Mouse (Mus musculus): ENCODE measurements around the gene Glt6d1.

DNA sequence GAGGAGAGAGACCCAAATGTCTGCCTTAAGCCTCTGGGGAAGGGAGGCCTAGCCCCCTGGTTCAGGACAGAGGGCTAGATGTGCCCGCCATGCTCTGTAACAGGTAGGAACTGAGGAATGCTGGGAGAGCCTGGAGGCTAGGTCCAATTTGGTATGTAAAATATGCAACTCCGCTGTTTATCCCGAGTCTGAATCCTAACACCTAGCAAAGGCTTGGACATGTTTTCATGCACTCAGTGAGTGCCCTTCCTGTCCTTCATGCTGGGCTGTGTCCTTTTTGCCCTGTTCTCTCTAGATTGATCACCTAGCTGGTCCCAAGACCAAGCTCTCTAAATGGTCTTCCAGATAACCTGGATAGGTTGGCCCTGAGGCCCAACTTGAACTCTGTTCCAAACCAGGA, 44.2 kb upstream of the Glt6d1 start:
- no peak for TF ChIP-seq TAL1 (IDR thresholded peaks at IDR 0.05; ENCODE audit: low read length)
- TF ChIP-seq GATA1 (IDR thresholded peaks at IDR 0.05; ENCODE audit: low read length): no peak

All from erythroblast, embryonic 14.5 days (primary cell).